Mouse (Mus musculus) gastrocnemius, postnatal 10 days (tissue): ENCODE measurements around the gene Kcnc1. TPM values are rescaled to one million over a fixed set of nuclear protein-coding genes. Genes with fewer than 3 reads are reported as not detected.

Experiments
- DNase-seq: peaks from one replicate; pipeline ENCODE4 v3.0.0; 2021; ENCODE audit warnings: mixed read lengths
- total RNA-seq, 2 experiments: library from RNA; stranded (reverse); gene quantifications; 2 replicates each; pipeline ENCODE4 v1.2.3; 2021

The Kcnc1 gene
- total RNA-seq, 2 experiments from 2014 or later = 19.7 to 21.1 TPM

DNA sequence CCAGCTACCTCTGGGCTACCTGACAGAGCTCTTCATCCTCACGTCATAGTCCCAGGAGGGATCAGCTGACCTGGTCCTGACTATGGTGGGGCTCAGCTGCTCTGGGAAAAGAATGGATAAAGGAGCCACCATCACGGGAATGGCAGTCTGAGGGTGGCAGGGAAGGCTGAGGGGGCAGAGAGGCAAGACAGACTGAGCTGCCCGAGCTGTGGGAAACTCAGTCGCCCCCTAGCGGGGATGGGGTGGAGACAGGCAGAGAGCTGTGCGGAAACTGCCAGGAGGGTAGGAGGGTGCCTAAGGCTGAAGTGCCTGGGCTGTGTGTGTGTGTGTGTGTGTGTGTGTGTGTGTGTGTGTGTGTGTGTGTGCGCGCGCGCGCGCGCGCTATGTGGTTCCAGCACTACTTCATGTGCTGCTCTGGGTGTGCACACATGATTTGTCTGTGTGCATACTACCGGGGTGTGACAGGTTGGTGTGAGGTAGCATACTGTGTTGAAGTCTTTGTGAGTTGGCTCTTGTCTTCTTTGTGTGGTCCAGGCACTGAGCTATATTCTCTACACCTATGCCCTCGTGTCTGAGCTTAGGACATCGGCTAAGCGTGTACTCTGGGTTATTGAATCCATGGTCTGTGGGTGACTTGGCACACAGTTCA is 26.6 kb downstream of the Kcnc1 start:
- DNase-seq = peak; percentile 72

DNA sequence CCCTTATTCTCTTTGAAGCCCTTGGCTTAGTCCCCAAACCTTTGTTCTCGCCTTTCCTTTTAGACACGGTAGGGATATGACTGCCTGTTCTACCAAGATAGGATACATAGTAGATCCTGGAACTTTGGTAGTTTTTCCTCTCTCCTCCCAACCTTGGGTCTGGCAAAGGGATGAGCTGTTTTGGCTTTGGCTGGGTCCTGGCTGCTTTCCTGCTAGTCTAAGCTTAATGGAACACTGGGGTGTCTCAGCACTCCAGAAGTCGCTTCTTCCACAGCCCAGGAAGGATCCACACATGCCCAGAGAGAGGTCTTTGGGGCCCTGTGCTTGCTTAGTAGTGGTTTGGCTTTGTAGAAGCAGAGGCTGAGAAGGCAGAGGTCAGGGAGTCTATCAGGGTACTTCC is 27.7 kb downstream of the Kcnc1 start:
- DNase-seq = no peak

DNA sequence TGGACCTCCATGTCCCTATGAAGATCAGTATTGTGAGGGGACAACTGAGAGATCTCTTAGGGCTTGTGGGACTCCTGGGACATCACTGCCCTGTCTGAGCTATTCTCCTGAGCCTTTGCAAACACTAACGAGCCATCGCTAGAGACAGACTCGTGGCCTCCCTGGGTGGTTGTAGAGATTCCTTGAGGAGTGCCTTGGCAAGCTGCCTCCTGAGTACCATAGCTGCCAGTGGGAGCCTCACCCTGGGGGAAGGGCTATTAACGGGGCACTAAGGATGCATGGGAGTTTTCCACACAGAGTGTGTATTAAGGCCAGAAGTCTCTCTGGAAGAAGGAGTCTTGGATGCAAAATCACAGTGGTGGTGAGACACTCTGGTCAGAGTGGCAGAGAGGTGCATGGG is 28.7 kb downstream of the Kcnc1 start:
- DNase-seq = no peak

DNA sequence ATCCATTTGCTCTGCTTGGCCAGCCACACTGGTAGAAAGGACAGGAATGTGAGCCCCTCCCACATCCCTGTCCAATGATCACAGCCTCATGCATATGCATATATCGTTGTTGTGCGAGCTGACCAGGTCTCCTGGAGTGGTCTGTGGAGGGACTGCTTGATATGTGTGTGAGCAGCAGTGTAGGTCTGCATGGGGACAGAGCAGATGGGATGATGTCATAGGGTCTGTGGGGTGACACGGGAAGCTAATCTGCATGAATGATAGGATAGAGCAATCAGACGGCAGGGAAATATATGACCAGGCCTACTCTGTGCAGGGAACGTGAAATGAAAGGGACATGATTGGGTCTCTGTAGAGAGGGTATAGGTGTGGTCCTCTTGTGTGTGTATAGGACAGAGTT is 37.6 kb downstream of the Kcnc1 start:
- DNase-seq = no peak

DNA sequence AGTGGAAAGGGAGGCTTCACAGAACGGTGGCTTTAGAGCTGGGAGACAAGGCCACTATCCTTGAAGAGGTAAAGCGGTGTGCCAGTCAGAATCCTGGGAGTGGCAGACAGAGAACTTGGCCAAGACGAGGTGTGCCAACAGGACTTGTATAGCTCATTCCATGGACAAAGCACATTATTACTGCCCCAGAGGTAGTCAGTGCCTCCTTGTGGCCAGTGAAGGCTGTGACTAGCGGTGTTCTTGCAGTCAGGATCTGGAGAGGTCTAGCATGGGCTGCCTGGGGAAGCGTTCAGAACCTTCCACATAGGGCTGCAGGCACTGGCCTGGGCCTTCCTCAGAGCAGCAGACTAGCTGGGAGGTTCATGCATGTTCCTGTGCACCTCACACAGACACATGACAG is 39.5 kb downstream of the Kcnc1 start:
- DNase-seq = no peak

DNA sequence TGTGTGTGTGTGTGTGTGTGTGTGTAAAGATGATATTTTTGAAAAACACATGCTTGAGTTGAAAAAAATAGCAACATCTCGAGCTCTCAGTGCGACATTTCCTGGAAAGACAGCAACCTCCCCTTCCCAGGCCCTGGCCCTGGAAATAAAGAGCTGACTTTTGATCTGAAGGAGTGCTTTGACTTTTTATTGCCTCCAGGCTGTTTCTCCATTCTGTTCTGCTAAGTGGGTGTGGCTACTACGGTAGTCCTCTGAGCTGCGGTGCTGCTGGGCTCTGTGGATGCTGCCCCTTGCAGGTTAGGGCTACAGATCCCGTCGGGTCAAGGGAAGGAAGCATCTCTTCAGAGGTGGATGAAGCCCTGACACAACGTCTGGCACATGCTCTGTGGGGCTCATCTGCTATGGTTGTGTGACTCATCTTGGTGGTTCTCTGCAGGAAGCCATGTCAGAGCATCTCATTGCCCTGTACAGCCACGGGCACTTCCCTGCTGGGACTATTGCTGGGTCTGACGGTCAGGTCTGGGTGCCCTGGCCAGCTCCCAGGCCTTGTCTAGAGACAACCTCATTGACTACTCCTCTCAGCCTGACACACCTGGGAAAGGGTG is 42.3 kb downstream of the Kcnc1 start:
- DNase-seq = no peak

DNA sequence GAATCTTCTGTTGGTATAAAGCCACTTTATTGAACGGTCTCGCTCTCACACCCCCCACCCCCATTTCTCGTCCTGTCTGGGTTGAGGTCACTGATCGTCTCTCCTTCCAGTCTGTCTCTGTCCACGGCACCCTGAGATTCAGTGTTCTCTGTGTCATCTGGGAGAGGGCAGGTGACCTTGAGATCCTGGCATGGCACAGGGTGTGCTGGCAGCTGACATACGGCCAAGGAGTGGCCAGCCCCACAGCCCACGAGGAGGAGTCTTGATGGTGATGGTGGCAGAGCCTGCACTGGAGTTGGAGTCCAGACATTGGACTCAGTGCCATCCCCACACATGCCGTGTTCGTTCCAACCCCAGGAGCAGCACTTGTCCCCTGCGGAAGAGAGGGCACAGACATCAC is 46.9 kb downstream of the Kcnc1 start:
- DNase-seq = no peak

DNA sequence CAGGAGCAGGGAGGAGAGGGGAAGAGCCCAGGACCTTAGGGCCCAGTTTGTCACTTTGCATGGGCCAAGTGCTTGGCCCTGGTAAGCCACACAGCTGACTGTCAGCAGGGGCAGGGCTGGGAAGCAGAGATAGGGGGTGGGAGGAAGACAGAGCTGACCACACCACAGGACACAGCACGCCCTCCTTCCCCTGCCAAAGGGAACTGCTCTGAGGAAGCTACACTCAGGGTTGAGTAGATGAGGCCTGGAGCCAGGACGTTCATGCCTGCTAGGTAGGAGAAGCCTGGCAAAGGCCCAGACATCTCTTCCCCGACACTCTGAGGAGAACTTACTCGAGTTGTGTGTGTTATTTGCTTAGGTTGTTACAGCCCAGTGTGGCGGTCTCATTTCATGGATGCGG is 49.6 kb downstream of the Kcnc1 start:
- no peak for DNase-seq

DNA sequence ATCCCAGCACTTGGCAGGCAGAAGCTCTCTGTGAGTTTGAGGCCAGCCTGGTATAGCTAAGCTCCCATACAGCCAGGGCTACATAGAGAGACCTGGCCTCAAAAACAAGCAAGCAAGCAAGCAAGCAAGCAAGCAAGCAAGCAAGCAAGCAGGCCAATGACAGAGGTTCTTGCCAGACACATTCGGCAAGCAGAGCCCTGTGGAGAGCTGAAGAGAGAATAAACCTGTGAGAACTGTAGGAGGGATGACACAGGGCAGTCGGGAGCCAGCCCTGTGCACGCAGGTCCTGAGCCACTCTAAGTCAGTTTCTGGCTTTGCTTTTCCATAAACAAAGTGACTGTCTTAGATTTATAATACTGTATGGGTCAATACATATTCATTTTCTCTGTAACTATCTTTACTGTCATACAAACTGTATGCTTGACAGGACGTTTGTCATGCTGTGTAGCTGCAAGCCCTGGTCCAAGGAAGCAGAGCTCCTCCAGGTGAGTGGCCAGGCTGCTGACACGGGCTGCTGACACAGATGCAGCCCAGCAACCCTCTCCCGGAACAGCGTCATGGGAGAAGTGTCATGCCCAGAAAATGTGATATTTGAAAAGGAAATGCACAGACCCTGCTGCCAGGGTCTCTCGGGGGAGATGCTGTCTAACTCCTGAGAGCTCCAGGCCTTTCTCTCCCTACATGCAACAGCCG is 51.3 kb downstream of the Kcnc1 start:
- no peak for DNase-seq

DNA sequence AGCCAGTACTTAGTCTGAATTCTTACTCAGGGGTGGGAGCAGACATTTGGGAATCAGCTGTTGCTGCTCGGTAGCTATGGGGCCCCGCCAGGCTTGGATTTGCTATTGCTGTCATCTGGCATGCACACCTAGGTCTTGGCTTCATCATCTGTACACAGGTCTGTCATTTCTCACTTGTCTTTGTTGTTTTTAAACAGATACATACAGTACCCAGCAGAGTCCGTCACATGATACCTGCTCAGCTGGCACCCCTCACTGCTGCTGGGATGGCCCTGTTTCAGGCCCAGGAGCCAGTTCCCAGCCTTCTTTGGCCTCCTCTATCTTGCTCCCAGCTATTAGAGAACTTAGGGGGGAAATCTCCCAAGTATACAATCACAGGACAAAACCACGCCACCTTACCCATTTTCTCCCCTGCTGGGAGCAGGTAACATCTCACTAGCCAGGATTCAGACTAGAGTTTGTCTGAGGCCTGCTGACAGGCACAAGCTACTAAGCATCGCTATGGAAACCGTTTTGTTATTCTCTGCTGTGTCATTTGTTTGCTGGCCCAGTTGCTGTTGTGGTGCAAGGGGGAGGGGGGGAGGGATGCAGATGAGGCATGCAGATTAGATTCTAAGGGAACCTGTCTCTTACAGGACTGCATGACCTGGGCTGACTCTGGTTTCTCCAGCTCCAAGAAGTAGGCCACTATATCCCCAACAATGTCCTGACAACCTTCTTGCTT is 52.8 kb downstream of the Kcnc1 start:
- no peak for DNase-seq

DNA sequence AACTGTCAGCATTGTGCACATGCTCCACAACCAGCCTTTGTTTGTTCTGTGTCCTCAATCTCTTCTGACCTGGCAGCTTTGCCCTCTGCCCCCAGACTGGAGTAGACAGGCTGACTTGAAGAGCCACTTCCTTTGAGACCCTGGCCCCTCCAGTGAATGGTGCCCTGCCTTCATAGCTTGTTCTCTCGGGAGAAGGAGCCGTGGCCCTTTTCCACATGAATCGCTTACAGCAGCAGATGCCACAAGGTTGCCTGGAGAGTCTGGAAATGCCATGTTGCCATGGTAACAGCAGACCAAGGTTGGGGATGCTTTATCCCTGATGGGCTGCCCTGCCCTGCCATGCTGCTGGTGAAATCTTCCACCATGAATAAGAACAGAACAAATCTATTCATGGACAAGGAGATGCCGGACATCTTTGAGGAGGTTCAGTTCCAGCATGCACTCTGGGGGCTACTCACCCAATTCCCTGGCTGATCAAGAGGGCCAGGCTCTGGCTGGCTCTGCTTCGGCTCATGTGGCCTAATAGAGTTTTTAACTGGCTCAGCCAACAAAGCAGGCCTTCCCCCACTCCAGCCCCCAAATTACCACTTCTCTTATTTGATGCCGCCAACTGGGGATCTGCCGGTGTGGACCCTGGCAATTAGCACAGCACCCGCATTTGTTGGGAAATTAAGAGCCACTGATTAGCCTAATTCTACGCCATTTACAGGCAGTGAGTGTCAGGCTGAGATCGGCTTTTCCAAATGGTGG is 57.8 kb downstream of the Kcnc1 start:
- no peak for DNase-seq

DNA sequence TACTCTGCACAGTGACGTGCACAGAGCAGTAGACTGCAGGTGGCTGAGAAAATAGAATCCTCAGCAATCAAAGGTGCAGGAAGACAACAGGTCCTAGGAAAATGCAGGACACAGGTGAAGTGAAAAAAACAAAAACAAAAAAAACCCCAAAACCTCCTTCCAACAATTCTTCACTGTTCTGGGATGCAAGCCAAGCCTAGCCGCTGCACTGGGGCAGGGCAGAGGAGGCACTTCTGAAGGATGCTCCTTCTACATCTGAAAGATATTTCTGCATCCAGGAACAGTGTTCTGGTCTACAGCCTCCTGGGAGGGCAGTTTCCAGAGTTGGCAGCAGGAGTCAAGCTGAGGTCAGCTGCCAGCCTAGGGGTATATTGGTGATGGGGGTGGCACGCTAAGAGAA is 61.6 kb downstream of the Kcnc1 start:
- no peak for DNase-seq

DNA sequence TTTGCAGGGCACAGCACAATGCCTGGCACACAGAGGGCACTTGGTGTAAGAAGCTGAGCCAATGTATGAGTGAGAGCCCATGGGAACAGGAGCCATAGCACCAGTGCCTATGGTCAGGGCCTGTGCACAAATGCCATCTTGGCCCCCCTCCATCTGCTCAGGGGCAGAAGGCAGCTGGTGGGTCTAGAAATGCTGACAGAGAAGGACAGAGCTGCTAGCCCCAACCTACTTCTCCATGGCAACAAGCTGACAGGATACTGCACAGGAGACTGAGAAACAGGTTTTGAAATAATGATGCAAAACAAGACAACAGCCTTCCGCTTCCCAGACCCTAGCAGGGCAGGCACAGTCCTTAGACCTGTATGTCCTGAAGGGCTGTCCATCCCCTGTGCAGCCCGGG is 62.9 kb downstream of the Kcnc1 start:
- DNase-seq = no peak

DNA sequence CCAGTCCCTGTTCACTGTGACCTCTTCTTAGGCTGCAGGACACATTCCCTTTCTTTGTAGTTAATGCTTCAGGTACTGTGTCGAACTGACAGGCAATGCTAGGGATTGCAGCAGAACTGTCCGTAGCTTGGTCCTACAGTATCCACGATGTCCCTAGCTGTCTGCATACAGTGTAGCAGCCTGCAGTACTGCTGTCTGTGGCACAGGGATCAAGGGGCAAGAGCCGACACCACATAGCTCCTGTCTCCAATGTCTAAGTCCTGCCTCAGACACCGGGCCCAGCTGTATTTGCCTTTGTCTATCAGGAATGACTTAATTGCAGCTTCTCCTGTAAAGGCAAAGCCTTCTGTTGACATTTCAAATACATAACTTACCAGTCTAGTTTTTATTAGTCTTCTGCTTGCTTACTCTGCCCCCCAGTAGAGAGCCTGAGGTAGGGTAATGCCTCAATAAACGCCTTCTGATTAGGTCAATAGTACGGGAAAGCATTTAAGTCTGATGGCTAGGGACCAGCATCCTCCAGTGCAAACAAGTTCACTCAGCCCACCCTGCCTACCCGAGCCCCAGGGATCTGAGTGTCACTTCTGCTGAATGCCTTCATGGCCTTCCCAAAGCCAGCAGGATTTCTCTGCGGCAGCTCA is 63.4 kb downstream of the Kcnc1 start:
- no peak for DNase-seq

DNA sequence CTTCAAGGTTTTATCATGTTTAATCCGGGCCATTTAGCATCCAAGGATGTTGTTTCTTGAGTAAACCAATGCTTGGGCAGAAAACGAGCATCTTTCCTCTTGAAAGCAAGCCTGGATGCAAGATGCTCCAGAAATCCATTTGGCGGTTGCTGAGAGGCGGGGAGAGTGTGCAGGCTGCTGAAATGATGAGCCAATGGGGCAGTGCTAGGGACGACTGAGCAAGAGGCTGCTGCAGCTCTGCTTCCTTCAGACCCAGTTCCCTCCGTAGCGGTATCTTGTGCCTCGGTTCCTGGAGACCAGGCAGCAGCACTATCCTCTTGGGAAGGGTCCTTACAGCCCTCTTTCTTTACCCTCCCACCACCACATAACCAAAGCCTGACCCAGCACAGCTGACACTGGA is 66.0 kb downstream of the Kcnc1 start:
- DNase-seq = no peak

DNA sequence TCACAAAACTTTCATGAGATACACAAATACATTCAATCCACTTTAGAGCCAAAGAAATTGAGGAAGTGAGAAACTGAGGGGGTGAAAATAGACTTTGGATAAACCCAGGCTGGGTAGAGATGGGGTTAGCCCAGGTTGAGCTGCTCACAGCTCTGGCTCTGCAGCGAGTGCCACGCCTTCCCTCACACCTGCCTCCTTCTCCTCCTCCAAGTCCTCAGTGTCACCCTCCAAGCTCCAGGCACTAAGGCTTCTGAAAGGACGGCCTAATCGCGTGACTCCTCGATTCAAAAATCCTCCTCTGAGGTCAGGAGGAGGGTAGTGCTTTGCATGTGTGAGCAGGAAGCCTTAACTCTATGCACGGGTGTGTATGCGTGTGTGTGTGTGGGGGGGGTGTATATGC is 66.8 kb downstream of the Kcnc1 start:
- no peak for DNase-seq

DNA sequence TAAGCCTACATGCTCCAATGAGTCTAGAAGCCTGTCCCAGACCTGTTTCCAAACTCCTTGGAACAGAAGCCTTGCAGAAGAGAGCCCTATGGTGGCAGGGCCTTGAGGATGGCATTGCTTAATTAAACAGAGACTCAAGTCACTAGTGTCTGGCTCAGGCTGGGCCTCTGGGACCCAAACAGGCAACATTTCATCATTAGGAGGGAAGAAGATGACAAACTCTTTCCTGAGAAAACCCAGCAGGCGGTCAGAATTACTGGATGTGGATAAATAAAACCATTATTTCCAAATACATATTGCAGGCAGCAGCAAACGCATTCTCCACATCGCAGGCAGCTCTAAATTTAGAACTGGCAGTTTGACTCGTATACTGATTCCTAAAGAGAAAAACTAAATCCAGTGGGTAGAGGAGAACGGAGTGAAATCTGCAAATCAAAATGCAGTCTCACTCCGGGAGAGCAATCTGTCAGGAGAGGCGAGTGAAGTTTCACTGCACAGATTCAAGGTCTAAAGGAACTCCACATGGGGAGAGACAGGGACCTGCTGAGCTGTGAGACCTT is 70.2 kb downstream of the Kcnc1 start:
- DNase-seq = no peak

DNA sequence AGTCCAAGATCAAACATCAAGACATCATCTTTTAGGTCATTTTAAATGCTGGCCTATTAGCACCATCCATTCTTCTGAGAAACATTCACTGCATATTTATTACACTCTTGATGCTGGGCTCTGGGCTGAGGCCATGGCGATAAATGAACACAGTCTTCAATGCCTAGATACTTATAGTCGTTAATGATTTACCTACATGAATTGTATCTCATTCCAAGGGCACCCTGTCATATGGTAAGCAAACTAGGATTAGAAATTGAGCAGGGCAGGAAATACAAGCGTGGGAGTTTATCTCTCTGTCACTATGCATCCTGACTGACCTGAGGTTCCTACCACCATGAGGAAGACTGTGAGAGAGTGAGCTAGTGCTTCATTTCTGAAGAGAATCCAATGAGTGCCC is 73.2 kb downstream of the Kcnc1 start:
- no peak for DNase-seq

DNA sequence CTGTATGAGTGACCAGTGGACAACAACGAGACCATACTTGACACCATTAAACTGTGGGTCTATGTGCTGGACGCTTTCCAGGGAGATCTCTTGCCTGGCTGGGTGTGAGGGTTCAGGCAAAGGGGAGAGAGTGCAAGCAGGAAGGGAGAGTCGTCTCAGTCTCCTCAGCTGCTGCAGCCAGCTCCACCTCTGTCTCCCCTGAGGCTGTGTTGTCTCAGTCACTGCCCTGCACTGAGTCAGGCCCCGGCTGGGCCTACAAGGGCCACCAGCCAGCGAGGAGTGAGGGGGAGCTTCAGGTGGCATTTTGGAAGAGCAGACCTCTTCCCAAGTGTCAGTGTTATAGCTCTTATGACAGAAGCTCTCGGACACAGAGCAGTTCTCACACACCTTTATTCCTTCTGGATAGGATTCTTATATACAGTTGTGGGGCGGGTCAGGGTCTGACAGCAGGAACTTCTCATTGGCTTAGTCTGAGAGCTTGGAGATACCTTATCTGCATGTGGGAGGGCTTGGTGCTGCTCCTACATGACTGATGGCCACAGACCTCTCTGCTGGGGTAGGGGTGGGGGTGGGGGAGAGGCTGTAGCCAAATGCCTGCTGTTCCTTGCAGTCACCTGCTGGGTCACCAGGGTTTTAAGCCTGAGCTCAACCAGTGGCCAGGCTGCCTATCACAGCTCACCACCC is 74.9 kb downstream of the Kcnc1 start:
- no peak for DNase-seq

DNA sequence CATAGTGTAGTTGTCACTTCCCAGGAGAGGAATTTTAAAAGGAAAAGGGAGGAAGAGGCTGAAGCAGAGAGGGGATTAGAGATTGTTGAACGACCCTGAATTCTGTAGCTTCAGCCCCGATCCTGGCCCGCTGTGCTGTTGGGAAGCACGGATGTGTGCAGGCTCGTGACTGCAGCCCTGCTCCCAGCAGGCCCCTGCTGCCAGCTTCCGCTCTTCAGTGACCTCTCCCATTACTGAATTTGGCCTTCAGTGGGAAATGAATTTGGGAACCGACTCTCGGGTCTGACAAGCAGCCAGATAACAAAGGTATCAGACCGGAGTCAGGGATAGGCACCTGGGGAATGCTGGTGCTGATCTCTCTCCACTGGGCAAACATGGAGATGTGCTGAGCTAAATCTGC is 76.8 kb downstream of the Kcnc1 start:
- no peak for DNase-seq

DNA sequence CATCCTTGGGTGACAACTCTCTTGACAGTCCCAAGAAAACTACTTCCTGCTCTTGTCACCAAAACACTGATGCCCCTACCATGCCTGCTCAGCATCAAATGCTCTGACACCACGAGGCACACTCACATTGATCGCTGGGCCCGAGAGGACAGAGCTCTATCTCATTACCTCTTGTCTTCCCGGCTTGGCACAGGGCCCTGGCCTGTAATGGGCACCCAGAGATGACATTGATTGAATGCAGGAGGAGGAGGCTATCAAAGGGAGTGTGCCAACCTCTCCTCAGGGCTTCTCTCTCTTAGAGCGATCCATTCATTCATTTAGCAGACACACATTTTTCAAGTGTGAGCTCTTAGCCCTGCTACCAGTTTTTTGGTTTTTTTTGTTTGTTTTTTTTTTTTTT is 79.2 kb downstream of the Kcnc1 start:
- no peak for DNase-seq
